Mouse (Mus musculus): Measurements from ENCODE around the gene Mtg2.
A peak's percentile ranks its signal among the peaks of the same experiment; 100 is the strongest.

Gene Mtg2

DNA sequence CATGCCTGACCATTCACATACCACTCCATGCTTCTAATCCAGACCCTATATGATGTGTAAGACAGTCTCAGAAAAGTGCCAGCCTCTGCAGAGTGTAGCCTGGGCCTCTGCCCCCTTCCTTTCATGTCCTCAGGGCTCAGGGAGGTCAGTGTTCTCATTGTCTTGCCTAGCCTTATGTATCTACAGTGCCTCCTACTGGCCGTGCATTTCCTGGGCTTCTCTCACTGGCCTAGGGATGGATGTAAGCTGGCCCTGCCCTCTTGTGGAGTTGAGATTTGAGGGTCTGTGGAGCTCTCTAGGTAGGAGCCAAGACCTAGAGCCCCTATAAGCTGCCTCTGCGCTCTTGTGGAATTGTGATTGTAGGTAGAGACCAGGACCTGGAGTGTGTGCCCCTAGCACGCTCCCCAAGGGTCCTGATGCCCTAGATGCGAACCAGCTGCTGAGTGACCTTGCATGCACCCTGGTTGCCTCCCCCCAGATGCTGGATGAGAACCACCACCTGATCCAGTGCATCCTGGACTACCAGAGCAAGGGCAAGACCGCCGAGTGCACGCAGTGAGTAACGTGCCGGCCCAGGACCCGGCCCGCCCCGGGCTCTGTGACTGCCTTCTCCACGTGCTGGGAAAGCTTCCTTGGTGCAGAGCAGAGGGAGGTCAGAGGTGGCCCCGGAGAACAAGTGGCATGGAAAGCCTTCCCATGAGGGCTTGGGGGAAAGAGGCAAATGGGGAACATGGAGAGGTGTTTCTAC is 18.2 kb upstream of the Mtg2 start:
- no peak for DNase-seq (ENCODE audit: low spot score in 2 of 2)

DNA sequence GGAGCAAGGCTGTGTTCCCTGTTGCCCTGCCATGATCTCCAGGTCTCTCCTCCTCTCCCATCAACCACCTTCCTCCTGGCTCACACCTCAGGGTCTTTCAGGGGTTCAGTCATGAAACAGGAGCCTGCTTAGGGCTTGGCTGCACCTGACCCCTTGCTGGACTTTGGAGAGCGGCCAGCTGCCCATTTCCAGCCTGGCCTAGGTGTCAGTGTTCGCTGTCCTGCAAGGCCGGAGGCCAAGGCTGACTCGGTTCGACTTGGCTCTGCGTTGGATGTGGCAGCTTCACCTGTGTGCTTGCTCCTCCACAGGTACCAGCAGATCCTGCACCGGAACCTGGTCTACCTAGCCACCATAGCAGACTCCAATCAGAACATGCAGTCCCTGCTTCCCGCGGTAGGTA is 17.4 kb upstream of the Mtg2 start:
- DNase-seq (ENCODE audit: low spot score in 2 of 2), result no peak

DNA sequence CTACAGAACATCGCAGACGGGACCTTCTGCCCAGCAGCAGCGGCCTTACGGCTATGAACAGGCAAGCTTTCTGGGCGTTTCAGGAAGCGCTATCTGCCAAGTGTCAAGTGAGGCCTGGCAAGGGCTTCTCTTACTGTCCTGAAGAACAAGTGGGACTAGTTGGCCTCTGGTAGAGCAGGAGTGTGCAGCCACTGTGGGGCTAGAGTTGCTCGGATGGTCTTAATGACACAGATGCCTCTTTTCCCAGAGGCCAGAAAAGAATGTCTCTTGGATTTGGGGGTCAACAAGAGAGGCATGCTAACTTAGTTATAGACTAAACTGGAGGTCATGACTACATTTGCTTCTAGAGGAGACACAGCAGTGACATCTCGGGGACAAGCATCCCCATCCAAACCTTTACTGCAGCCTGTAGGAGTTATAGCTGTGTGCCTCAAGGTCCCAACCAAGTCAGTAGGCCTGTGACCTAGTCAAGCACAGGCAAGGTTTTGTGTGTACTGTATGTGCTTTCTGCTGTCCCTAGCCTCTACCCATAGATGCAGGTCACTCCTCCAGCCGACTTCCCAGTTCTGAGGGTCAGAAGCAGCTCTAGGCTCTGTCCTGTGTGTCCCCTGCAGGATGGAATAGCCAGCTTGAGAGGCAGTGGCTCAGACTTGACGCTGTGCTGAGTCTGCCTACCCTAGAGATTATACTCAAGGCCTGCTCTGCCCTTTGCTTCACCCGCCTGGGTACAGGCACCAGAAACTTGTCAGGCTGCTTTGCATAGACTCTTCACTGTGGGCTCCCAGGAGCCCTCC is 6.9 kb upstream of the Mtg2 start:
- no peak for DNase-seq (ENCODE audit: low spot score in 2 of 2)

DNA sequence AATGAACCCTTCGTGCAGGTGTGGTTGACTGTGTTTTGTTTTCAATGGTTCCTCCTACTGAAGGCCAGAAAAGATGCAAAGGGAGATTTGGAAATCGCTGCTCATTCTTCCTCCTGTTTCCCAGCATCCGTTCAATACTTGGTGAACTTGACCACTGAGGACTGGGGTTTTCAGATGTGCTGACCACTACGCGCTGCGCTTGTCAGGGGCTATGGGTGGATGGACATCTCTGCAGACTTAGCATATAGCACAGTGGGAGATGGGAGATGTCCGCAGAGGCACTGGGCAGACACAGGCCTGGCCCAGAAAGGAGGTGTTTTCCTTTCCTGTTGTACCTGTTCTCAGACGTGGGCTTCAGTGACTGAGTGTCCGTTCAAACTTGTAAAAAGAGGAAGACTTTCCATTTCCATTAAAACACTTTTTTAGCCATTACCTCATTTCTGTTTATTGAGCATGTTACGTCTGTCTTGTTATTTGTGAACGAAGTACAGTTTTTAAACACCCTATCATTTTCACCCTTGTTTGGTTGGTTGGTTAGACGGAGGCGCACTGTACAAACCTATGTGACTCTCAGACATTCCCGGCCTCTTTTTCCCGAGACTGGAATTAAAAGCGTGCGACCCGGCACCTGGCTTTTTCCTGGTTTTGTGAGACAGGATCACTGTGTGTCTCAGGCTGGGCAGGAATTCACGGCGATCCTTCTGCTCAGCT is 463 bp upstream of the Mtg2 start:
- no peak for DNase-seq (ENCODE audit: low spot score in 2 of 2)

DNA sequence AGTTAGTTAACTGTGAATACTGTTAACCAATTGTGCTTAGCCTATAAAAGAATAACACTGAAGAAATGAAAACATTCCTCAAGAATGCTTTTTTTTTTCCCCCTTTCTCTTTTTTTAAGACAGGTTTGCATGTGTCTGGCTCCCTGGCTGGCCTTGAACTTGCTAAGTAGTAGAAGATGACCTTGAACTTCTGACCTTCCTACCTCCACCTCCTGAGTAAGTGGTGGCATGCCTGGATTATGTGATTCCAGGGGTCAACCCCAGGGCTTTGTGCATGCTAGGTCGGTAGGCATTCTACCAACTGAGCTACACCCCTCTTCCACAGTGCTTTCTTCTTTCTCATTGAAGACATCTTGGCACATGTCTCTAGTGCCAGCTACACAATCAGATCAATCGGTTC is 1.3 kb downstream of the Mtg2 start:
- DNase-seq (ENCODE audit: low spot score in 2 of 2), result no peak

DNA sequence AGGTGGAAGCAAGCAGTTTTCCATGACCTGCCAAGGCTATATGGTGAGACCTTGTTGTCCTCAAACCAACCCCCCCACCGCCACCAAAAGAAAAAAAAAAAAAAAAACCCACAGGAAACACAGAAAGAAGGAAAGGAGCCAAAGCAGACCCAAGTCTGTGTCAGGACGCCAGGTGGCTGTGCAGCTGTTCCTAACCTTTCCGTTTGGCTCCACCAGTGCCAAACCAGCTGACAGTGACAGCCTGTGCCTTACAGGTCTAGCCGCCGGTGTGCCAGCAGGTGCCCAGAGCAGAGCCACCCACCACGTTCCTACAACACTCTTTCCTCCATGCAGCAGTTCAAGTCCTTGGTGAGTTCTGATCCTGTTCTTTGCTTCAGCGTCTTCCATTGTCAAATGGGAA is 2.5 kb downstream of the Mtg2 start:
- DNase-seq (ENCODE audit: low spot score in 2 of 2), result no peak

DNA sequence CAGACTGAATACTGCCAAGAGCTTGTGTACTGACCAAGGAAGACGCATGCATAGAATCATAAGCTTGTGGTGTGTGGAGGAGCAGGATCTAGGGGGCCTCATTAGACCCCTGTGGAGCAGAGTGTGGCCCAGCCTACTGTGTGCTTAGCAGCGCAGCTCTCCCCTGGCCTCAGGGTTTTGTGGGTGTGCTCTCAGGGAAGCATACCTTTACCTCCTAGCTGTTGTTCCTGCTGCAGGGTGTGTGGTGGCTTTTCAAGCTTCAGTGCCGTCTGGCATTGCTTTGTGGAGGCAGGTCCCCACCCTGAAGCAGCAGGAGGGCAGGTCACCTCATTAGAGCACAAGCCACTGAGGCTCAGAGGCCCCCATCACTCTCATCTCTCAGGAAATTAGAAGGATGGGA is 7.2 kb downstream of the Mtg2 start:
- no peak for DNase-seq (ENCODE audit: low spot score in 2 of 2)

DNA sequence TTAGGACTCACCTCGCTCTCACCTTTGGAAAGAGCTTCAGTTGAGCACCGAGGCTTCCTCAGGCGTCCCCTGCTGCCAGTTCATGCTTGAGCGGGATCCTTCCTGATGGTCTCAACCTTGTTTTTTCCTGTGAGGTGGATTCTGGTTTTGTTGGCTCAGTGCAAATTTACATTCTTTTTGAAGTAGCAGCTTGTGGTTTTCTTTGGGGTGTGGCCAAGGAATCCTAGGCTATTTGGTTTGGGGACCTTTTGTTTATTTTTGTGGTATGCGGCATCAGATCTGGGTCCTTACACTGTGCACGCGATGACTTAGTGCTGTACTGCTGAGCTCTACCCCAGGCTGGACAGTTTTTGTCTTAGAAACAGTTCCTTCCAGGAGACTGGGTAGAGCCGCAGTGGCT is 10.3 kb downstream of the Mtg2 start:
- DNase-seq (ENCODE audit: low spot score in 2 of 2), result no peak

DNA sequence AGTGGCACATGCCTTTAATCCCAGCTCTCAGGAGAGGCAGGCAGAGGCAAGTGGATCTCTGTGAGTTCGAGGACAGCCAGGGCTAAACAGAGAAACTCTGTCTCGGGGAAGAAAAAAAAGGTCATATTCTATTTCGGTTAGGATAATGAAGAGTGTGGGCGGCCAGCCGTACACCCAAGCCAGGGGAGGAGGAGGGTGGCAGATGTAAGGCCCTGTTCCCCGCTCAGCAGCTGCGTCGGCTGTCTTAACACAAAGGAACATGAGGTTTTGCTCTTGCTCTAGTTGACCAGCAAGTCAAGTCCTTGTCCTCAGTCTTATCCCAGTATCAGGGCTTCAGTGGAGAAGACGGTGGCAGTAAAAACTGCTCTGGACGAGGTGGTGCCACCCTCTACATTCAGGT is 12.7 kb downstream of the Mtg2 start:
- DNase-seq (ENCODE audit: low spot score in 2 of 2), result no peak

DNA sequence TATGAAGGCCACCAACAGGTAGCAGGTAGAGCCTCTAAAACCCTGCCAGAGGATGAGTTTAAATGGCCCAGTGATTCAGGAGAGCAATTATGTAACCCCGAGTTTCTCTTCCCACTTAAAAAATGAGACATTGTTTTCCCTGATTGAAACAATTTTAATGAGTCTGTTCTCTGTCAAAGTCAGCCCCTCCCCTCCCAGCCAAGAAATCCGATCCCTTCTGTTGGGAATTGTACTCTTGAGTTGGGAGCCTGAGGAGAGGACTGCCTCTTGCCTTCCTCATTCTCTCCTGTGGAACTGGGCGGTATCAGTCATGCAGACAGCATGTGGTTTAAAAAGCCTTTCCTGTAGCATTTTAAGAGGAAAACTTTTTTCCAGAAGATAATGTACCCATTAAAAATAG is 14.2 kb downstream of the Mtg2 start:
- DNase-seq (ENCODE audit: low spot score in 2 of 2), result no peak

DNA sequence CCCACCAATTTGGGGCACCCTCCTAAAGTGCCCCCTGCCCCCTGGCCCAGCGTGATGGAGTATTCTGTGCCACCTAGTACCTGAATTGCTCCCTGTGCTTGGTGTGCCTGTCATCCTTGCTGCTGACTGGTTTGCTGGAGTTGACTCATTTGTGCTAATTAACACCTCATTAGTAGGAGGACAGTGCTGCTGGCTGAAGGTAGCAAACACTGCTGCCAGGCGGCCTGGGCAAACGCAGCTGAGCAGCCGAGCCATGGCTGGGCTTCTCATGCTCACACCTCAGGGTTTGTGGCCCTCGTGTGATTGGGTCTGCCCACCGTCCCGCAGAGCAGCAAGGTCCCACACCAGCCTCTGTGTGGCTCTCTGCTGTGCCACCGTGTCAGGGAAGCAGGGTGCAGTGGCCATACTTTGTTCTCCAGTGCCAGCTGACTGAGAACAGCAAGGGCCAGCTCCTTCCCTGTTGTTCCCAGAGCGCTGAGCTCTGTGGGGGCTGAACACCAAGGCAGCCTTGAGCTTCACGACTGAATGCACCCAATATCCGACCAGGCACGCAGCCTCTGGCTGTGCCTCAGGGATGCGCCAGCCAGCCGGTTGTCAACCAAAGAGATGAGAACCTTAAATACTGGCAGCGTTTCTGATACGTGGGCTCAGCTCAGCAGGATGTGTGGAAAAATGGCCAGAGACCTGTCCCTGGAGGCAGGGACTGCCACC is 15.7 kb downstream of the Mtg2 start:
- no peak for DNase-seq (ENCODE audit: low spot score in 2 of 2)

DNA sequence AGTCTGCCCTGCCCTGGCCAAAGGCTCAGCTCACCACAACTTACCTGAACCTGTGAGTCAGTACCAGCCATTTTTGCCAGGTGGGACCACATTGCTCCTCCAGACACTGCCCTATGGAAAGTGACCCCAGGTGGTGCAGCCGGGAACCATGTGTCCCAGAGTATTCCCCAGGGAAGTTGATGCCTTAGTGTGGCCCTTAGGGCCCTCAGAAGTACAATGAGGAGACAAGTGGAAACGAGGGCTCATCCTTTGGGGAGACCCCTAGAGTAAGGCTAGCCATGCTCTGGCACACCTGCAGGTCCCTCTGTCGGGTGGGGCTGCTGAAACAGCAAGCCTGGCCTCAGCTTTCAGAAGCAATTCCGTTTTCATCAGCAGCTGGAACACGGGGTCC is 16.2 kb downstream of the Mtg2 start:
- DNase-seq (ENCODE audit: low spot score in 2 of 2), result no peak

DNA sequence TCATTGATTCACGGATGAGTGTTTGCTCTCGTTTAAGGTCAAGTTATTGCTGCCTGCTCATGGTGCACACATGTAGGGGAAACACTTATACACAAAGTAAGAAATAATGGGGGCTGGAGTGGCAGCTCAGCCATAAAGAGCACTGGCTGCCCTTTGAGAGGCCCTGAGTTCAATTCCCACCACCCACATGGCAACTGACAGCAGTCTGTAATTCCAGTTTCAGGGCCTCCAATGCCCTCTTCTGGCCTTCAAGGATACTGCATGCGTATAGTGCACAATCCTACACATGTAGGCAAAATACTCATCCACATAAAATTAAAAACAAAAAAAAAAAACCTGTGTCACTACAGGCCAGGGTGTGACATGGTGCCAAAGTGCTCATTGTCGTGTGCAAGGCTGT is 17.1 kb downstream of the Mtg2 start:
- DNase-seq (ENCODE audit: low spot score in 2 of 2), result no peak

DNA sequence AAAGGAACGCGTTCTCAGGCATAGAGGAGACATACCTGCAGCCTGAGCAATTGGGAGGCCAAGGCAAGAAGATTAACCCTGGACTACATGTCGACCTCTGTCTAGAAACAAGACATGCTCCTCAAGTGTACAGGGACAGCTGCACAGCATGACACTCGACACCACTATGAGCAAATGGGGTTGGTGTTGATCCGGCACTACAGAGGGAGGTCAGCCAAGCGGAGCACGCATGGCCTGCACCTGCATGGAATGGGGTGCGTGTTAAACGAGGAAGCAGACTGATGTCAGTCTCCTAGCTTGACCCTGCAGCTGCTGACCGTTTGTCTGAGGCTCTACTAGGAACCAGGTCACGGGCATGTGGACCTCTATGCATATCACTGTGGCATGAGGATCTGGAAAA is 19.9 kb downstream of the Mtg2 start:
- DNase-seq (ENCODE audit: low spot score in 2 of 2), result no peak

DNA sequence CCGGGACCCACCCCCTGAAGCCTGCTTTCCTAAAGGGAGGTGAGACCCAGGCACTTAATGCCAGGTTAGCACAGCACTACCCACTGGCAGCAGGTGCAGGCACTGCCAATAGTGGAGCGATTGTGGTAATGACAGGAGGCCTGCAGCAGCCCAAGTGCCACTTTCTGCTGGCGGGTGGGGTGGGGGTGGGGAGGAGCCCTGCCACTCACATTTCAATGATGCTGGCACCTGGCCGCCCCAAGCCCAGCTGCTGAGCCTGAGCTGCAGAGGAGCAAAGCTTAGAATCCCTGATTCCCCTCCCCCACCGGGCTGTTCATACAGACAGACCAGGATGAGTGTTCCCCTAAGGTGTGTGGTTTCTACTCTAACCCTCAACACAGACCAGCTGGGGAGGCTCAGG is 25.3 kb downstream of the Mtg2 start:
- DNase-seq (ENCODE audit: low spot score in 2 of 2), result no peak

DNA sequence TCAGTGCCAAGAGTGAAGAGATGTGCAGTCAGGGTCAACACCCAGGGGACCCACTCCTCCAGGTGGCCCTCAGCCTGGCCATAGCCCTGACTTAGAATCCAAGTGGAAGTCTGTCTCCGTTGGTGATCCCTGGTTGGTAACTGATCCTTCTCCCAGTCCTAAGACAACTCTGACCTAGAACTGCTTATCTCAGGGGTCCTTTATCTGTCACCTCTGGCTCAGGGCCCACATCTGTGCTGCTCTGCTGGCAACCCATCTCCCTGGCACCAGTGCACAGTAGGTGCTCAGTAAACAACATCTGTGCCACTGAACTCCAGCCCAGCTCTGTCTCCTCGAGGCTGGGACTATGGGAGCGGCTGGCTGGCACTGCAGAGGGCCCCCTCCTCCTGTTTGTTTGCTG is 27.2 kb downstream of the Mtg2 start:
- DNase-seq (ENCODE audit: low spot score in 2 of 2), result no peak

DNA sequence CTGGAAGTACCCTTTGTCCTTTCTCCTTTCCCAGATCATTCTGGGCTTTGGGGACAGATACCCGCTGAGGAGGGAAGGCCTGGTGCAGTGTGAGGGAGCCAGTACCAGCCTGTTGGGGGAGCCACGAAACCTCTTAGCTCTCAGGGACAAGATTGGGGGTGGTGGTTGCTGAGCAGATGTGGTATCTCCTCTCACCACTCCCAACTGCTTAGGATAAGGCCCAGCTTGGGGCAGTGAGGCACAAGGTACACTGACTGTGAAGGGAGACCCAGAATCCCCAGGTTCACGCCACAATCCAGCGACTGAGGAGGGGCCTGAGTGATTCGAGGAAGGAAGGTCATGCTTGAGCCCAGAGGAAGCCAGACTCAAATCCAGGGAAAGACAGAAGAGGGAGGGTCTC is 27.8 kb downstream of the Mtg2 start:
- no peak for DNase-seq (ENCODE audit: low spot score in 2 of 2)

DNA sequence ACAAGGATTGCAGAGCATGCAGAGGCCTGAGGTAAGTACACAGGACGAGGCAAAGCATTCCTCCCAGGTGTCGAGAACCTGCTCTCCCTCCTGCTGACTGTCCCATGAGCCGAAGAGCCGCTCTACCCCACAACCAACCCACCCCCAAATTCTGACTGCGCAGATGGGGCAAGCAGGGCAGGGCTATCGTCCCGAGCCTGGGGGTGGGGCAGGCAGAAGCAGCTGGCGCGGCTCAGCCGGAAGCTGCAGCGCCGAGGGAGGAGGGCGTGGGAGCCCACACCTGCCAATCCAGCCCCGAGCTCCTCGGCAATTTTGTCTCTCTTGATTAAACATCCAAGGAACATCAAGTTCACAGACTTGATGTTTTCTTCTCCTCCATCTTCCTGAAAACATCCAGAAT is 29.1 kb downstream of the Mtg2 start:
- DNase-seq (ENCODE audit: low spot score in 2 of 2), result no peak

DNA sequence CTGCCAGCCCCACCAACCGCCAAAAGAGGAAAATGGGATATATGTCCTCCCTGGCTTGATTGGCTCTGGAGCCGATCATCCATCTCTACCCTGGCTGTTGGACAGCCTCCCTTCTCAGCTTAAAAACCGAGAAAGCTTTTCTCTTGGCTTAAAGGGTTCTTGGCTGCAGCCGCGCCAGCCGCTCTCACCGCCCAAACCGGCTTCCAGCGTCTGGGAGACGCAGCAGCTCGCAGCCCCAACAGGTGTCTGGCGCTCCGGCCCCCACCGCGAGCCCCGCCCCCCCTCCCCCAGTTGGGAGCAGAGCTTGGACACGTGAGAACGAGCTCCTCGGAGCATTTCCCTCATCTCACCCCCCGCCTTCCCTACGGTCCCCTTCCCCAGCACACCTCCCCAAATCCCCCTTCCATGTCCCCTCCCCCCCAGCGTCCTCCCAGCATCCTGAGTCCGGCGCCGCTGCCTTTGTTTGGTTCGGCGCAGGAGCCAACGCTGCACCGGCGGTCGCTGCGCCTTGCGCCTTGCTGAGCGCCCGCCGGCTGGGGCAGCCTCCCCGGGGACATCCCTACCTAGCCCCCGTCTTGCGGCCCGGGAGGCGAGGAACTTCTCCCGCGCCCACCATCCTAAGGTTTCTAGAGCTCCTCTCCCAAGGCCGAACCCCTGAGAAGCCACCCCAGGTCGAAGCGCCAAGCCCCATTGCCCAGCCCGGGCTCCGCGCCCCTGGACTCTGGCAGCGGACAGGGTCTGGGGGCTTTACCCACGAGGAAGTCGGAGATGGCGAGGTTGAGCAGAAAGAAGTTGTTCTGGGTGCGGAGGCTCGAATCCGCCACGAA is 33.0 kb downstream of the Mtg2 start:
- no peak for DNase-seq (ENCODE audit: low spot score in 2 of 2)

DNA sequence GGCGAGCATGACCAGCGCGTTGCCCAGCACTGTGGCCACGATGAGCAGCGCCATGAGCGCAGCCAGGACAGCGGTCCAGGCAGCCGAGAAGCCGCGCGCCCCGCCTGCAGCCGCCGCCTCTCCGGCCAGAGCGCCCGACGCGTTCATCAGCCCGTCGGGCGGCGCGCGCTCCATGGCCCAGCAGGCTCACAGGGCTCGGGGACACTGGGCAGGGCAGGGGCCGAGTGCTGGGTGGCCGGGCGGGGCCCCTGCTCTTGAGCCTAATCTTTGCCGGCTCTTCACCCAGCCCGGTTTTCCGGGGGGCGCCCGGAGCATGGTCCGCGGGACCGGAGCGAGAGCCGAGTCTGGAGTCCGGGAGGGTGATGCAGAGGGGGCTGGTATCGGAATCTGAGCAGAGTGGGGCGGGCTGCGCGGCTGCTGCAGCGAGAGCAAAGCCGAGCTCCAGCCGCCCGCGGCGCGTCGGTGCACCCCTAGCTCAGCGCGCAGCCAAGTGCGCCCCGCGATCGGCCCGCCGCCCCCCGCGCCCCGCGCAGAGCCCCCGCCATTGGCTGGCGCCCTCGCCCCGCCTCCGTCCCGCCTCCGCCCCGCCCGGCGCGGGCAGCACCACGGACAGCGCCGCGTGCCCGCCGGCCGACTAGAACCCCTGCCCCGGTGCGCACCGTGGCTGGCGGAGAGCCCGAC is 33.7 kb downstream of the Mtg2 start, which contains the start of gene Hrh3:
Gene Hrh3 (minus strand): TSS at position 511 of the 681 bp plus-strand sequence.
- peak; percentile 73 to 74 for DNase-seq (ENCODE audit: low spot score in 2 of 2)

Measured in urinary bladder, postnatal 36 days (tissue).